Mouse (Mus musculus) cerebellum, adult 9-10 months (tissue): Measurements from ENCODE around the gene Rpgr.
A peak's percentile ranks its signal among the peaks of the same experiment; 100 is the strongest.

Experiments
- DNase-seq: peaks from one replicate; pipeline ENCODE4 v3.0.0; 2022

The Rpgr gene

GRCm38 (mm10) chrX:10071529-10071928 is 145.2 kb downstream of the Rpgr start:
- no peak for DNase-seq

- DNase-seq, result peak; percentile 54
Observed at GRCm38 (mm10) chrX:10070689-10071088, 146.0 kb downstream of the Rpgr start.

- no peak for DNase-seq
Observed at GRCm38 (mm10) chrX:10069405-10069804, 147.3 kb downstream of the Rpgr start.

- peak; percentile 58 for DNase-seq
Observed at GRCm38 (mm10) chrX:10063781-10064180, 152.9 kb downstream of the Rpgr start.

GRCm38 (mm10) chrX:10063361-10063760 is 153.4 kb downstream of the Rpgr start:
- no peak for DNase-seq

GRCm38 (mm10) chrX:10062201-10062600 is 154.5 kb downstream of the Rpgr start:
- DNase-seq, result no peak

- no peak for DNase-seq
Observed at GRCm38 (mm10) chrX:10034666-10035065, 182.1 kb downstream of the Rpgr start.
